Mouse (Mus musculus) liver, embryonic 12.5 days (tissue): ENCODE data around the gene Vcam1. TPM values are rescaled to one million over a fixed set of nuclear protein-coding genes. Genes with fewer than 3 reads are reported as not detected.

Source experiments
- ATAC-seq: fragments of 200-750 bp; cut with Nextera tagmentation; 2 replicates; pipeline ENCODE4 v1.8.0; 2017; ENCODE audit warnings: moderate number of reproducible peaks, mild to moderate bottlenecking, moderate library complexity
- H3K27ac ChIP-seq: fragments of 300-500 bp; sonication (generic); 2 replicates; pipeline ENCODE4 v1.5.1; 2016; ENCODE audit warnings: mild to moderate bottlenecking
- H3K27me3 ChIP-seq: fragments of 300-500 bp; sonication (generic); replicated peaks from 2 replicates; pipeline ENCODE4 v1.6.1; 2016; ENCODE audit warnings: mild to moderate bottlenecking, moderate library complexity
- H3K36me3 ChIP-seq: fragments of 300-500 bp; sonication (generic); 2 replicates; pipeline ENCODE4 v1.6.1; 2016; ENCODE audit warnings: mild to moderate bottlenecking, moderate library complexity
- H3K4me1 ChIP-seq: fragments of 300-500 bp; sonication (generic); 2 replicates; pipeline ENCODE4 v1.6.1; 2016
- H3K4me2 ChIP-seq: fragments of 300-500 bp; sonication (generic); 2 replicates; pipeline ENCODE4 v1.6.1; 2016; ENCODE audit warnings: mild to moderate bottlenecking, moderate library complexity
- H3K4me3 ChIP-seq: fragments of 300-500 bp; sonication (generic); 2 replicates; pipeline ENCODE4 v1.5.1; 2016; ENCODE audit warnings: mild to moderate bottlenecking, moderate library complexity
- H3K9ac ChIP-seq: fragments of 300-500 bp; sonication (generic); 2 replicates; pipeline ENCODE4 v1.6.1; 2016; ENCODE audit warnings: mild to moderate bottlenecking, moderate library complexity
- H3K9me3 ChIP-seq: fragments of 300-500 bp; sonication (generic); replicated peaks from 2 replicates; pipeline ENCODE4 v1.6.1; 2016; ENCODE audit warnings: mild to moderate bottlenecking, moderate library complexity
- WGBS: fragments of 180-500 bp; shearing (Covaris S2); methylation state at CpG from one replicate; pipeline ENCODE4 v1.1.7; 2016; ENCODE audit not compliant: insufficient replicate concordance; 5-methylcytosine and 5-hydroxymethylcytosine counted together
- polyA plus RNA-seq: library from polyadenylated mRNA; unstranded; fragments of >200 nt; fragmentation: Nextera tagmentation; extraction: Ambion mirVana; gene quantifications from 2 replicates; pipeline ENCODE4 v1.2.1, GENCODE M21; 2016

The Vcam1 gene
- 47.5 and 51.6 TPM in 2 replicates for polyA plus RNA-seq

GRCm38 (mm10) chr3:116129259-116129738, at the start of gene Vcam1:
TSS of gene Vcam1 (minus strand) at chr3:116129688.
- peak within 1 kb of the TSS; percentile 43 for H3K4me2 ChIP-seq
- H3K4me1 ChIP-seq: no peaks in the 10 kb centered on the region
- H3K4me3 ChIP-seq: peak within 1 kb of the TSS; percentile 37
- peak within 1 kb of the TSS; percentile 18; the same call in 1 of the 2 replicates for H3K27ac ChIP-seq
- H3K27me3 ChIP-seq: no peaks in the 10 kb centered on the region
- 0 out of 2 replicates have a peak, but pooled peaks have one; percentile 21 for ATAC-seq
- H3K9ac ChIP-seq: peak within 1 kb of the TSS; percentile 9; the same call in 1 of the 2 replicates
- WGBS: 18% methylated on average over 9 of the region's 9 CpGs
- no peaks in the 10 kb centered on the region for H3K9me3 ChIP-seq
- H3K36me3 ChIP-seq: peaks cover 3% of the 10 kb centered on the region

DNA sequence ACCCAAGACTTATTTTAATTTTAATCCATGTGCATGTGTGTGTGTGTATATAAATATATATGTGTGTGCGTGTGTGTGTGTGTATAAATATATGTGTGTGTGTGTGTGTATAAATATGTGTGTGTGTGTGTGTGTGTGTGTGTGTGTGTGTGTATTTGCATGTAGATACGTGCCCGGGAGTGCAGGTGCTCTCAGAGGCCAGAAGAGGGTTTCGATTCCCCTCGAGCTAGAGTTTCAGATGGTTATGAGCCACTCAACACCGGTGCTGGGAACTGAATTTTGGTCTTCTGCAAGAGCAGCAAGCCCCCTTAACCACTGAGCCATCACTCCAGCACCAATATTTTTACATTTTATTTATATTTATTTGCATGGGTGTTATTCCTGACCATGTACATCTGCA, 45.6 kb upstream of the Vcam1 start:
- Histone ChIP-seq H3K36me3 (no peaks in the 10 kb centered on the region), H3K4me3 (no peak overlapping the region), H3K4me1 (no peaks in the 10 kb centered on the region), H3K27me3 (no peaks in the 10 kb centered on the region), H3K9me3 (no peaks in the 10 kb centered on the region), H3K9ac (no peak overlapping the region), H3K27ac (no peak overlapping the region), H3K4me2 (no peak overlapping the region)
- WGBS: 61% methylated on average over 5 of the region's 6 CpGs
- no peak for ATAC-seq

GRCm38 (mm10) chr3:116171461-116171860, 42.0 kb upstream of the Vcam1 start:
- Histone ChIP-seq H3K27me3 (no peaks in the 10 kb centered on the region), H3K27ac (no peak overlapping the region), H3K36me3 (no peaks in the 10 kb centered on the region), H3K4me2 (no peak overlapping the region), H3K4me3 (no peak overlapping the region), H3K9me3 (no peaks in the 10 kb centered on the region), H3K9ac (no peak overlapping the region), H3K4me1 (no peaks in the 10 kb centered on the region)
- ATAC-seq: no peak
- WGBS: 69% methylated on average over 5 of the region's 5 CpGs

DNA sequence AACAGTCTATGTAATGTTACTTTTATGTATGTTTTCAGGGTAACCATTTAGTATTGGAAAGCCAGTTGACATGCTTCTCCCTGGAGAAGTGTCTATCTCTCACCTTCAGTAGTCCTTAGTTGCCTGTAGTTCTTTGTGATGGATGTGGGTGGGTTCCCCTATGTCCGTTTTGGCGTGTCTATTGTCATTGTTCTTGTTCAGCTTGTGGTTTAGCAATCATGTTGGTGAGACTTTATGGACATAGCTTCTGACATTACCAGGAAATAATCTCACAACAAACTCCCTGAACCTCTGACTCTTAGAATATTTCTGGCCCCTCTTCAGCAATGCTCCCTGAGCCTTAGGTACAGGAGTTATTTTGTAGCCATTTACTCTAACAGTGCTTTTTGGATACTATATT, 38.6 kb upstream of the Vcam1 start:
- no peaks in the 10 kb centered on the region for H3K27me3 ChIP-seq
- H3K4me1 ChIP-seq: no peaks in the 10 kb centered on the region
- no peaks in the 10 kb centered on the region for H3K9me3 ChIP-seq
- no peak overlapping the region for H3K9ac ChIP-seq
- H3K4me3 ChIP-seq: no peak overlapping the region
- no peaks in the 10 kb centered on the region for H3K36me3 ChIP-seq
- WGBS: 44% methylated on average over 2 of the region's 2 CpGs
- H3K27ac ChIP-seq: no peak overlapping the region
- no peak overlapping the region for H3K4me2 ChIP-seq
- ATAC-seq: no peak

GRCm38 (mm10) chr3:116166296-116166695, 36.8 kb upstream of the Vcam1 start:
- no peaks in the 10 kb centered on the region for H3K27me3 ChIP-seq
- H3K4me3 ChIP-seq: no peak overlapping the region
- H3K27ac ChIP-seq: no peak overlapping the region
- no peak overlapping the region for H3K9ac ChIP-seq
- H3K4me2 ChIP-seq: no peak overlapping the region
- no peak for ATAC-seq
- H3K4me1 ChIP-seq: no peaks in the 10 kb centered on the region
- WGBS: 70% methylated on average over 8 of the region's 8 CpGs
- H3K36me3 ChIP-seq: no peaks in the 10 kb centered on the region
- H3K9me3 ChIP-seq: no peaks in the 10 kb centered on the region

- 34% methylated on average over 1 of the region's 1 CpGs for WGBS
- no peak for ATAC-seq
- Histone ChIP-seq H3K27ac (no peak overlapping the region), H3K4me2 (no peak overlapping the region), H3K9ac (no peak overlapping the region), H3K27me3 (no peaks in the 10 kb centered on the region), H3K36me3 (no peaks in the 10 kb centered on the region), H3K4me3 (no peak overlapping the region), H3K4me1 (no peaks in the 10 kb centered on the region), H3K9me3 (no peaks in the 10 kb centered on the region)
Observed at GRCm38 (mm10) chr3:116165030-116165429, 35.5 kb upstream of the Vcam1 start.

DNA sequence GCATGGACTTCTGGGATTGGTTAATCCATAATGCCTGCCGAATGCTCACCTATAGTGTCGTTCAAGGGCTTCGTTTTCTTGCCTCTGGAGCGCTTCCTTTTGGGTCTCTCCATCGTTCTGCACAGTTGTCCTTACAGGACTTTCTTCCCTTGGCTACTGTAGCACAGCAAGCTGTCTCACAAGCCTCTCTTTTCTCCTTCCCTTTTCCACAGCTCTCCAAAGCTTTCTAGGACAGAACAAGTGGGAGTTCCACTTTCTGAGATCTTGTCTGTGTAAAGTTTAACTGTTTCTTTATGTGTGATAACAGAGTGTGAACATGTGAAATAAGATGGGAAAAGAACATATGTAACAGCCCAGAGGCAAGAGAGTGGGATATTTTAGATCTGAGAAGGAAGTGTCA, 34.0 kb upstream of the Vcam1 start:
- no peak overlapping the region for H3K27ac ChIP-seq
- no peak overlapping the region for H3K9ac ChIP-seq
- 61% methylated on average over 5 of the region's 5 CpGs for WGBS
- H3K4me2 ChIP-seq: no peak overlapping the region
- no peak for ATAC-seq
- H3K36me3 ChIP-seq: no peaks in the 10 kb centered on the region
- H3K27me3 ChIP-seq: no peaks in the 10 kb centered on the region
- H3K4me3 ChIP-seq: no peak overlapping the region
- no peaks in the 10 kb centered on the region for H3K4me1 ChIP-seq
- no peaks in the 10 kb centered on the region for H3K9me3 ChIP-seq

GRCm38 (mm10) chr3:116162097-116162666, 32.7 kb upstream of the Vcam1 start:
- H3K36me3 ChIP-seq: no peaks in the 10 kb centered on the region
- H3K27me3 ChIP-seq: no peaks in the 10 kb centered on the region
- no peak for ATAC-seq
- H3K9me3 ChIP-seq: no peaks in the 10 kb centered on the region
- 63% methylated on average over 9 of the region's 9 CpGs for WGBS
- H3K9ac ChIP-seq: no peak overlapping the region
- no peak overlapping the region for H3K4me2 ChIP-seq
- no peak overlapping the region for H3K27ac ChIP-seq
- H3K4me3 ChIP-seq: no peak overlapping the region
- no peaks in the 10 kb centered on the region for H3K4me1 ChIP-seq

GRCm38 (mm10) chr3:116159376-116159775, 29.9 kb upstream of the Vcam1 start:
- Histone ChIP-seq H3K9me3 (no peaks in the 10 kb centered on the region), H3K4me3 (no peak overlapping the region), H3K36me3 (no peaks in the 10 kb centered on the region), H3K4me2 (no peak overlapping the region), H3K27ac (no peak overlapping the region), H3K4me1 (no peaks in the 10 kb centered on the region), H3K9ac (no peak overlapping the region), H3K27me3 (no peaks in the 10 kb centered on the region)
- ATAC-seq: no peak
- WGBS: 69% methylated on average over 5 of the region's 5 CpGs

- no peak overlapping the region for H3K27ac ChIP-seq
- 57% methylated on average over 13 of the region's 13 CpGs for WGBS
- H3K4me3 ChIP-seq: no peak overlapping the region
- H3K36me3 ChIP-seq: no peaks in the 10 kb centered on the region
- no peaks in the 10 kb centered on the region for H3K9me3 ChIP-seq
- no peak overlapping the region for H3K4me2 ChIP-seq
- no peak for ATAC-seq
- no peaks in the 10 kb centered on the region for H3K27me3 ChIP-seq
- H3K4me1 ChIP-seq: no peaks in the 10 kb centered on the region
- H3K9ac ChIP-seq: no peak overlapping the region
Observed at GRCm38 (mm10) chr3:116157447-116157990, 28.0 kb upstream of the Vcam1 start.

DNA sequence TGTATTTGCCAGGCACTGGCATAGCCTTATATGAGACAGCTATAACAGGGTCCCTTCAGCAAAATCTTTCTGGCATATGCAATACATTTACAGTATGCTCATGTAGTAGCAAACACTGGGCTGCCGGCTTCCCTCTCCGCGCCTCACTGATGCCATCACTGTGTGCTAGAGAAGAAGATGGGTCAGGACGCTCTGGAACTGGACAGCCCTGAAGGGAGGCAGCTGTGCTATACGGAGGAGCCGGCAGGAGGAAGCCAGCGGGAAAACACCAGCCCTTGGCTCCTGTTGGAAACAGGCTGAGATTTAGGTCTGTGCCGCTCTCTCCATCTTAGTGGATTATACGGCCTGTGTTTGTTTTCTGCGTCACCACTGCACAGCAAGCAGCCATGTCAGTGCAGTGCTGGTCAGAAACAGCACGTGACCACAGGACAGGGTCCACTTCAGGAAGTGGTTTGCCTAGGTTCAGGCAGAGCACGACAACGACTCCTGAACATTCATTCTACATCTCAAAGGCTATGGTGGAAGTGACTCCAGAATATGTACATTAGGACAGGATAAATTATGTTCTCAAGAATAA, 20.7 kb upstream of the Vcam1 start:
- H3K36me3 ChIP-seq: no peaks in the 10 kb centered on the region
- H3K27ac ChIP-seq: no peak overlapping the region
- H3K9ac ChIP-seq: no peak overlapping the region
- no peak overlapping the region for H3K4me2 ChIP-seq
- no peaks in the 10 kb centered on the region for H3K27me3 ChIP-seq
- no peaks in the 10 kb centered on the region for H3K9me3 ChIP-seq
- H3K4me3 ChIP-seq: no peak overlapping the region
- H3K4me1 ChIP-seq: no peaks in the 10 kb centered on the region
- ATAC-seq: no peak
- 63% methylated on average over 13 of the region's 13 CpGs for WGBS

DNA sequence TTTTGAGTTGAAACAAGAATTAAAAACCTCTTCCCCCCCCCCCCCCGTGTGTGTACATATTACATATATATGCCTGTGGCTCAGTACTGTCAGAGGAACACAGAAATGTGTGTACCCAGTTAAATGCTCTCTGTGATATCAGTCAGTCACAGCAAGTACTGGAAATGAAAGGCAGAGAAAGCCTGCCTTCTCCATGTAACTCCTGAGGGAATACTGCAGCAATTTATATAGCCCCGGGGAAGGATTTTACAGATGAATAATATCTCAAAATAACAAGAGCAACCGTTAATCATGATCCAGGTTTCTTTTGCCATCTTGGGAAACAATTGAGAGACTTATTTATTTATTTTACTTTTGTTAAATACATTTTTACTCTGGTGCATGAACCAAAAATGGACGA, 19.6 kb upstream of the Vcam1 start:
- Histone ChIP-seq H3K27me3 (no peaks in the 10 kb centered on the region), H3K9ac (no peak overlapping the region), H3K4me1 (no peaks in the 10 kb centered on the region), H3K9me3 (no peaks in the 10 kb centered on the region), H3K4me3 (no peak overlapping the region), H3K36me3 (no peaks in the 10 kb centered on the region), H3K4me2 (no peak overlapping the region), H3K27ac (no peak overlapping the region)
- no peak for ATAC-seq
- 58% methylated on average over 4 of the region's 4 CpGs for WGBS
